Mouse (Mus musculus) heart, embryonic 13.5 days (tissue): ENCODE measurements around the gene Copz2. TPM values are rescaled to one million over a fixed set of nuclear protein-coding genes. Genes with fewer than 3 reads are reported as not detected.
"Not testable (repeated sequence)": the region's sequence is repeated elsewhere in the genome, so short reads cannot be mapped to it uniquely, and the experiment has no call there.

ENCODE experiments used
- ATAC-seq: fragments of 200-750 bp; cut with Nextera tagmentation; 2 replicates; pipeline ENCODE4 v1.8.0; 2017; ENCODE audit warnings: moderate TSS enrichment; ENCODE audit not compliant: insufficient number of reproducible peaks, low FRiP score, low TSS enrichment; ENCODE audit errors: extremely low read depth
- H3K27ac ChIP-seq: fragments of 300-500 bp; sonication (generic); replicated peaks from 2 replicates; pipeline ENCODE4 v1.5.1; 2015; ENCODE audit warnings: moderate library complexity, mild to moderate bottlenecking, inconsistent platforms
- H3K27me3 ChIP-seq: fragments of 300-500 bp; sonication (generic); replicated peaks from 2 replicates; pipeline ENCODE4 v1.6.1; 2015; ENCODE audit warnings: mild to moderate bottlenecking, inconsistent platforms
- H3K36me3 ChIP-seq: fragments of 300-500 bp; sonication (generic); 2 replicates; pipeline ENCODE4 v1.6.1; 2015; ENCODE audit warnings: mild to moderate bottlenecking, inconsistent platforms
- H3K4me1 ChIP-seq: fragments of 300-500 bp; sonication (generic); 2 replicates; pipeline ENCODE4 v1.6.1; 2015; ENCODE audit warnings: inconsistent platforms
- H3K4me2 ChIP-seq: fragments of 300-500 bp; sonication (generic); 2 replicates; pipeline ENCODE4 v1.6.1; 2015; ENCODE audit warnings: inconsistent platforms, mild to moderate bottlenecking, moderate library complexity
- H3K4me3 ChIP-seq: fragments of 300-500 bp; sonication (generic); 2 replicates; pipeline ENCODE4 v1.5.1; 2015; ENCODE audit warnings: moderate library complexity, mild to moderate bottlenecking, inconsistent platforms
- H3K9ac ChIP-seq: fragments of 300-500 bp; sonication (generic); 2 replicates; pipeline ENCODE4 v1.6.1; 2015; ENCODE audit warnings: inconsistent platforms, mild to moderate bottlenecking, moderate library complexity
- H3K9me3 ChIP-seq: fragments of 300-500 bp; sonication (generic); 2 replicates; pipeline ENCODE4 v1.6.1; 2016; ENCODE audit warnings: inconsistent platforms
- WGBS: fragments of 180-500 bp; shearing (Covaris S2); methylation state at CpG from one replicate; pipeline ENCODE4 v1.1.7; 2015; ENCODE audit warnings: mixed read lengths; 5-methylcytosine and 5-hydroxymethylcytosine counted together
- polyA plus RNA-seq: library from polyadenylated mRNA; unstranded; fragments of >200 nt; fragmentation: Nextera tagmentation; extraction: Ambion mirVana; gene quantifications from 2 replicates; pipeline ENCODE4 v1.2.1, GENCODE M21; 2015

Gene Copz2
- polyA plus RNA-seq, 1 experiment from 2014 or later: 109 TPM

- Histone ChIP-seq H3K27me3 (peaks cover 24% of the 10 kb centered on the region), H3K9ac (peak overlapping the region; percentile 25), H3K4me2 (no peak overlapping the region), H3K27ac (no peak overlapping the region), H3K36me3 (no peaks in the 10 kb centered on the region), H3K9me3 (no peaks in the 10 kb centered on the region), H3K4me1 (peaks cover 7% of the 10 kb centered on the region; the same call in 1 of the 2 replicates), H3K4me3 (no peak overlapping the region)
- WGBS: 28% methylated on average over 8 of the region's 8 CpGs
- no peak for ATAC-seq
Observed at GRCm38 (mm10) chr11:96840290-96840689, 9.4 kb upstream of the Copz2 start.

- H3K9me3 ChIP-seq: no peaks in the 10 kb centered on the region
- H3K27me3 ChIP-seq: 0 out of 2 replicates have a peak, but pooled peaks cover 6% of the 10 kb centered on the region
- no peak overlapping the region for H3K9ac ChIP-seq
- H3K4me3 ChIP-seq: no peak overlapping the region
- H3K4me2 ChIP-seq: no peak overlapping the region
- 47% methylated on average over 3 of the region's 3 CpGs for WGBS
- ATAC-seq: no peak
- no peaks in the 10 kb centered on the region for H3K36me3 ChIP-seq
- peaks cover 8% of the 10 kb centered on the region; the same call in 1 of the 2 replicates for H3K4me1 ChIP-seq
- H3K27ac ChIP-seq: no peak overlapping the region
Observed at GRCm38 (mm10) chr11:96843627-96844026, 6.0 kb upstream of the Copz2 start.

- Histone ChIP-seq H3K27ac (no peak overlapping the region), H3K9me3 (no peaks in the 10 kb centered on the region), H3K4me2 (no peak overlapping the region), H3K9ac (no peak overlapping the region), H3K4me1 (peaks cover 15% of the 10 kb centered on the region), H3K36me3 (peaks cover 3% of the 10 kb centered on the region; the same call in 1 of the 2 replicates), H3K27me3 (no peaks in the 10 kb centered on the region), H3K4me3 (no peak overlapping the region)
- WGBS: 31% methylated on average over 3 of the region's 3 CpGs
- ATAC-seq: no peak
Observed at GRCm38 (mm10) chr11:96847240-96847639, 2.4 kb upstream of the Copz2 start.

- H3K9ac ChIP-seq: no peak overlapping the region
- H3K4me1 ChIP-seq: peaks cover 15% of the 10 kb centered on the region
- no peak overlapping the region for H3K27ac ChIP-seq
- no peak for ATAC-seq
- H3K27me3 ChIP-seq: no peaks in the 10 kb centered on the region
- H3K4me3 ChIP-seq: no peak overlapping the region
- H3K9me3 ChIP-seq: no peaks in the 10 kb centered on the region
- H3K36me3 ChIP-seq: peaks cover 13% of the 10 kb centered on the region
- WGBS: 67% methylated on average over 9 of the region's 9 CpGs
- no peak overlapping the region for H3K4me2 ChIP-seq
Observed at GRCm38 (mm10) chr11:96848694-96849093, 976 bp upstream of the Copz2 start.

GRCm38 (mm10) chr11:96849145-96849544, 525 bp upstream of the Copz2 start:
- Histone ChIP-seq H3K4me3 (peak overlapping the region; percentile 63), H3K27ac (0 out of 2 replicates have a peak overlapping the region, but pooled peaks have one; percentile 44), H3K4me1 (peaks cover 15% of the 10 kb centered on the region), H3K9ac (peak overlapping the region; percentile 84), H3K4me2 (peak overlapping the region; percentile 84), H3K36me3 (peaks cover 17% of the 10 kb centered on the region)
- 70% methylated on average over 5 of the region's 5 CpGs for WGBS
- not testable (repeated sequence) for H3K9me3 ChIP-seq, ATAC-seq, H3K27me3 ChIP-seq

GRCm38 (mm10) chr11:96857446-96857845, 7.8 kb downstream of the Copz2 start:
- Histone ChIP-seq H3K9me3 (no peaks in the 10 kb centered on the region), H3K27ac (no peak overlapping the region), H3K4me2 (no peak overlapping the region), H3K4me1 (peaks cover 21% of the 10 kb centered on the region), H3K4me3 (no peak overlapping the region), H3K36me3 (peaks cover 52% of the 10 kb centered on the region), H3K27me3 (peaks cover under 1% of the 10 kb centered on the region; the same call in 1 of the 2 replicates), H3K9ac (peak overlapping the region; percentile 19)
- no peak for ATAC-seq
- 64% methylated on average over 5 of the region's 5 CpGs for WGBS

GRCm38 (mm10) chr11:96859635-96860034, 10.0 kb downstream of the Copz2 start:
- WGBS: 73% methylated on average over 4 of the region's 4 CpGs
- Histone ChIP-seq H3K27ac (0 out of 2 replicates have a peak overlapping the region, but pooled peaks have one; percentile 6), H3K36me3 (peaks cover 34% of the 10 kb centered on the region), H3K9ac (no peak overlapping the region), H3K4me1 (peaks cover 36% of the 10 kb centered on the region), H3K4me3 (no peak overlapping the region), H3K4me2 (no peak overlapping the region), H3K27me3 (peaks cover 17% of the 10 kb centered on the region), H3K9me3 (no peaks in the 10 kb centered on the region)
- no peak for ATAC-seq

GRCm38 (mm10) chr11:96860564-96860963, 10.9 kb downstream of the Copz2 start:
- Histone ChIP-seq H3K4me1 (peaks cover 36% of the 10 kb centered on the region), H3K4me2 (peak overlapping the region; percentile 92), H3K27ac (peak overlapping the region; percentile 61), H3K9me3 (no peaks in the 10 kb centered on the region), H3K36me3 (peaks cover 26% of the 10 kb centered on the region), H3K9ac (peak overlapping the region; percentile 47; the same call in 1 of the 2 replicates), H3K4me3 (no peak overlapping the region), H3K27me3 (peaks cover 17% of the 10 kb centered on the region)
- no peak for ATAC-seq
- 9% methylated on average over 8 of the region's 8 CpGs for WGBS

- Histone ChIP-seq H3K27ac (peak overlapping the region; percentile 61), H3K4me3 (peak overlapping the region; percentile 56), H3K4me1 (peaks cover 36% of the 10 kb centered on the region), H3K36me3 (peaks cover 22% of the 10 kb centered on the region), H3K27me3 (peaks cover 18% of the 10 kb centered on the region), H3K9me3 (no peaks in the 10 kb centered on the region), H3K4me2 (peak overlapping the region; percentile 92), H3K9ac (peak overlapping the region; percentile 71)
- WGBS: under 1% methylated on average over 20 of the region's 20 CpGs
- ATAC-seq: 0 out of 2 replicates have a peak, but pooled peaks have one; percentile 19
Observed at GRCm38 (mm10) chr11:96861446-96861845, 11.8 kb downstream of the Copz2 start.

GRCm38 (mm10) chr11:96861878-96862289, 12.2 kb downstream of the Copz2 start:
- Histone ChIP-seq H3K9ac (peak overlapping the region; percentile 71), H3K27me3 (peaks cover 22% of the 10 kb centered on the region), H3K9me3 (no peaks in the 10 kb centered on the region), H3K36me3 (peaks cover 17% of the 10 kb centered on the region), H3K4me3 (peak overlapping the region; percentile 56), H3K27ac (peak overlapping the region; percentile 61), H3K4me2 (peak overlapping the region; percentile 92), H3K4me1 (peaks cover 36% of the 10 kb centered on the region)
- ATAC-seq: peak; percentile 78
- under 1% methylated on average over 31 of the region's 31 CpGs for WGBS

- H3K9ac ChIP-seq: no peak overlapping the region
- no peak overlapping the region for H3K27ac ChIP-seq
- H3K4me1 ChIP-seq: peaks cover 36% of the 10 kb centered on the region
- H3K4me3 ChIP-seq: no peak overlapping the region
- peaks cover 11% of the 10 kb centered on the region for H3K36me3 ChIP-seq
- peak overlapping the region; percentile 92 for H3K4me2 ChIP-seq
- no peak for ATAC-seq
- WGBS: 72% methylated on average over 12 of the region's 12 CpGs
- peaks cover 22% of the 10 kb centered on the region for H3K27me3 ChIP-seq
- no peaks in the 10 kb centered on the region for H3K9me3 ChIP-seq
Observed at GRCm38 (mm10) chr11:96862534-96862933, 12.9 kb downstream of the Copz2 start.
